Mouse (Mus musculus): Measurements from ENCODE around the gene Map3k20.

Map3k20 gene

GRCm38 (mm10) chr2:72412266-72412665 lies 126.8 kb downstream of the Map3k20 start:
- no peak for DNase-seq (ENCODE audit: extremely low spot score, low read depth, low spot score)

GRCm38 (mm10) chr2:72415416-72415815 lies 130.0 kb downstream of the Map3k20 start:
- no peak for DNase-seq (ENCODE audit: extremely low spot score, low read depth, low spot score)

- no peak for DNase-seq (ENCODE audit: extremely low spot score, low read depth, low spot score)
Measured at GRCm38 (mm10) chr2:72416095-72417080, 131.0 kb downstream of the Map3k20 start.

GRCm38 (mm10) chr2:72420561-72420960 lies 135.1 kb downstream of the Map3k20 start:
- DNase-seq (ENCODE audit: extremely low spot score, low read depth, low spot score), result no peak

GRCm38 (mm10) chr2:72424656-72425055 lies 139.2 kb downstream of the Map3k20 start:
- DNase-seq (ENCODE audit: extremely low spot score, low read depth, low spot score), result no peak

GRCm38 (mm10) chr2:72426776-72427175 lies 141.3 kb downstream of the Map3k20 start:
- no peak for DNase-seq (ENCODE audit: extremely low spot score, low read depth, low spot score)

- DNase-seq (ENCODE audit: extremely low spot score, low read depth, low spot score), result no peak
Measured at GRCm38 (mm10) chr2:72427288-72427687, 141.9 kb downstream of the Map3k20 start.

GRCm38 (mm10) chr2:72438941-72439533 lies 153.6 kb downstream of the Map3k20 start:
- DNase-seq (ENCODE audit: extremely low spot score, low read depth, low spot score), result no peak

GRCm38 (mm10) chr2:72441010-72441409 lies 155.6 kb downstream of the Map3k20 start:
- no peak for DNase-seq (ENCODE audit: extremely low spot score, low read depth, low spot score)

- no peak for DNase-seq (ENCODE audit: extremely low spot score, low read depth, low spot score)
Measured at GRCm38 (mm10) chr2:72442825-72443224, 157.4 kb downstream of the Map3k20 start.

- no peak for DNase-seq (ENCODE audit: extremely low spot score, low read depth, low spot score)
Measured at GRCm38 (mm10) chr2:72443960-72444359, 158.5 kb downstream of the Map3k20 start.

GRCm38 (mm10) chr2:72446106-72446505 lies 160.7 kb downstream of the Map3k20 start:
- no peak for DNase-seq (ENCODE audit: extremely low spot score, low read depth, low spot score)

- DNase-seq (ENCODE audit: extremely low spot score, low read depth, low spot score), result no peak
Measured at GRCm38 (mm10) chr2:72446615-72447014, 161.2 kb downstream of the Map3k20 start.

- no peak for DNase-seq (ENCODE audit: extremely low spot score, low read depth, low spot score)
Measured at GRCm38 (mm10) chr2:72453563-72453962, 168.1 kb downstream of the Map3k20 start.

GRCm38 (mm10) chr2:72456189-72456588 lies 170.8 kb downstream of the Map3k20 start:
- no peak for DNase-seq (ENCODE audit: extremely low spot score, low read depth, low spot score)

- DNase-seq (ENCODE audit: extremely low spot score, low read depth, low spot score), result no peak
Measured at GRCm38 (mm10) chr2:72464376-72465014, 179.1 kb downstream of the Map3k20 start.

GRCm38 (mm10) chr2:72467604-72468003 lies 182.2 kb downstream of the Map3k20 start:
- no peak for DNase-seq (ENCODE audit: extremely low spot score, low read depth, low spot score)

GRCm38 (mm10) chr2:72471415-72472070 lies 186.1 kb downstream of the Map3k20 start:
- DNase-seq (ENCODE audit: extremely low spot score, low read depth, low spot score), result no peak

GRCm38 (mm10) chr2:72474531-72475287 lies 189.3 kb downstream of the Map3k20 start:
- DNase-seq (ENCODE audit: extremely low spot score, low read depth, low spot score), result no peak

- DNase-seq (ENCODE audit: extremely low spot score, low read depth, low spot score), result no peak
Measured at GRCm38 (mm10) chr2:72475423-72475796, 190.0 kb downstream of the Map3k20 start.
